Mouse (Mus musculus) brown adipose tissue, adult 24 weeks (tissue): ENCODE measurements around the gene Ube2a. TPM values are rescaled to one million over a fixed set of nuclear protein-coding genes. Genes with fewer than 3 reads are reported as not detected.

ENCODE experiments used
- H3K27ac ChIP-seq: fragments of 200-500 bp; replicated peaks from 2 replicates; pipeline ENCODE4 v1.5.1; 2012; ENCODE audit warnings: low read depth, mild to moderate bottlenecking, low read length
- H3K4me1 ChIP-seq: fragments of 200-500 bp; 2 replicates; pipeline ENCODE4 v1.6.1; 2012; ENCODE audit warnings: low read length, mixed read lengths; ENCODE audit not compliant: control insufficient read depth, insufficient read depth, insufficient read length
- H3K4me3 ChIP-seq: fragments of 200-500 bp; 2 replicates; pipeline ENCODE4 v1.5.1; 2012; ENCODE audit warnings: low read depth, mild to moderate bottlenecking, low read length, moderate library complexity; ENCODE audit not compliant: insufficient read depth
- polyA plus RNA-seq: library from polyadenylated mRNA; stranded (reverse); fragments of >200 nt; gene quantifications from 2 replicates; pipeline ENCODE4 v1.2.4, GENCODE M21; 2012; ENCODE audit not compliant: missing spikeins, insufficient read depth, insufficient read length

Gene Ube2a
- polyA plus RNA-seq, result 94.7 and 101 TPM in 2 replicates

GRCm38 (mm10) chrX:36873765-36874164 lies at the start of gene Ube2a, which contains the start of gene C330007P06Rik:
TSS of gene Ube2a (plus strand) at chrX:36873900.
TSS of gene C330007P06Rik (minus strand) at chrX:36874111.
- no peaks in the 10 kb centered on the region; the same call in 1 of the 2 replicates for H3K4me1 ChIP-seq
- peak within 1 kb of the TSS; percentile 96 for H3K4me3 ChIP-seq
- H3K27ac ChIP-seq, result peak within 1 kb of the TSS; percentile 78

- no peaks in the 10 kb centered on the region; the same call in 1 of the 2 replicates for H3K4me1 ChIP-seq
- H3K4me3 ChIP-seq, result no peak overlapping the region
- H3K27ac ChIP-seq, result no peak overlapping the region
Observed at GRCm38 (mm10) chrX:36823932-36824711, 49.6 kb upstream of the Ube2a start.

- H3K4me1 ChIP-seq, result no peaks in the 10 kb centered on the region; the same call in 1 of the 2 replicates
- H3K4me3 ChIP-seq, result no peak overlapping the region
- H3K27ac ChIP-seq, result no peak overlapping the region
Observed at GRCm38 (mm10) chrX:36825032-36825431, 48.7 kb upstream of the Ube2a start.

- Histone ChIP-seq H3K27ac (no peak overlapping the region), H3K4me3 (no peak overlapping the region), H3K4me1 (no peaks in the 10 kb centered on the region; the same call in 1 of the 2 replicates)
Observed at GRCm38 (mm10) chrX:36826873-36827272, 46.8 kb upstream of the Ube2a start.

GRCm38 (mm10) chrX:36830271-36830670 lies 43.4 kb upstream of the Ube2a start:
- H3K4me3 ChIP-seq, result no peak overlapping the region
- no peak overlapping the region for H3K27ac ChIP-seq
- no peaks in the 10 kb centered on the region for H3K4me1 ChIP-seq

- no peak overlapping the region for H3K27ac ChIP-seq
- no peak overlapping the region for H3K4me3 ChIP-seq
- H3K4me1 ChIP-seq, result no peaks in the 10 kb centered on the region
Observed at GRCm38 (mm10) chrX:36831632-36832031, 42.1 kb upstream of the Ube2a start.

GRCm38 (mm10) chrX:36833397-36834084 lies 40.2 kb upstream of the Ube2a start:
- H3K4me3 ChIP-seq, result no peak overlapping the region

GRCm38 (mm10) chrX:36837069-36837676 lies 36.5 kb upstream of the Ube2a start:
- no peak overlapping the region for H3K4me3 ChIP-seq
- no peak overlapping the region for H3K27ac ChIP-seq
- H3K4me1 ChIP-seq, result no peaks in the 10 kb centered on the region

More at GRCm38 (mm10) chrX:36833397-36834084, 40.2 kb upstream of the Ube2a start:
- no peak overlapping the region for H3K27ac ChIP-seq
- H3K4me1 ChIP-seq, result no peaks in the 10 kb centered on the region

GRCm38 (mm10) chrX:36839391-36839790 lies 34.3 kb upstream of the Ube2a start:
- no peaks in the 10 kb centered on the region for H3K4me1 ChIP-seq
- H3K27ac ChIP-seq, result no peak overlapping the region
- H3K4me3 ChIP-seq, result no peak overlapping the region

- no peaks in the 10 kb centered on the region for H3K4me1 ChIP-seq
- no peak overlapping the region for H3K4me3 ChIP-seq
- no peak overlapping the region for H3K27ac ChIP-seq
Observed at GRCm38 (mm10) chrX:36841698-36842097, 32.0 kb upstream of the Ube2a start.

GRCm38 (mm10) chrX:36843346-36843990 lies 30.2 kb upstream of the Ube2a start:
- H3K4me3 ChIP-seq, result no peak overlapping the region
- H3K4me1 ChIP-seq, result no peaks in the 10 kb centered on the region
- no peak overlapping the region for H3K27ac ChIP-seq

- no peak overlapping the region for H3K27ac ChIP-seq
- H3K4me3 ChIP-seq, result no peak overlapping the region
- H3K4me1 ChIP-seq, result no peaks in the 10 kb centered on the region
Observed at GRCm38 (mm10) chrX:36847152-36847551, 26.5 kb upstream of the Ube2a start.

GRCm38 (mm10) chrX:36852631-36853030 lies 21.1 kb upstream of the Ube2a start:
- Histone ChIP-seq H3K27ac (no peak overlapping the region), H3K4me3 (no peak overlapping the region), H3K4me1 (no peaks in the 10 kb centered on the region)

- Histone ChIP-seq H3K4me1 (no peaks in the 10 kb centered on the region; the same call in 1 of the 2 replicates), H3K27ac (peak overlapping the region; percentile 88), H3K4me3 (peak overlapping the region; percentile 78)
Observed at GRCm38 (mm10) chrX:36863766-36864608, 9.7 kb upstream of the Ube2a start.
